Mouse (Mus musculus) hindbrain, postnatal 0 days (tissue): Measurements from ENCODE around the gene Mta2. TPM values are rescaled to one million over a fixed set of nuclear protein-coding genes. Genes with fewer than 3 reads are reported as not detected.

Experiments
- ATAC-seq: fragments of 200-750 bp; cut with Nextera tagmentation; 2 replicates; pipeline ENCODE4 v1.8.0; 2017; ENCODE audit warnings: mild to moderate bottlenecking, moderate TSS enrichment, moderate library complexity
- DNase-seq: peaks from one replicate; pipeline ENCODE4 v3.0.0-alpha.2; 2015; ENCODE audit warnings: low spot score
- H3K27ac ChIP-seq: fragments of 300-500 bp; sonication (generic); 2 replicates; pipeline ENCODE4 v1.5.1; 2014; ENCODE audit warnings: mild to moderate bottlenecking
- H3K27me3 ChIP-seq: fragments of 300-500 bp; sonication (generic); 2 replicates; pipeline ENCODE4 v1.6.1; 2014; ENCODE audit warnings: low read length, mixed read lengths; ENCODE audit not compliant: insufficient read depth
- H3K36me3 ChIP-seq: fragments of 300-500 bp; sonication (generic); 2 replicates; pipeline ENCODE4 v1.6.1; 2014; ENCODE audit warnings: low read length, mixed read lengths; ENCODE audit not compliant: insufficient read depth
- H3K4me1 ChIP-seq: fragments of 300-500 bp; sonication (generic); 2 replicates; pipeline ENCODE4 v1.6.1; 2014; ENCODE audit warnings: antibody characterized with exemption, low read length, mixed read lengths; ENCODE audit not compliant: insufficient read depth
- H3K4me2 ChIP-seq: fragments of 300-500 bp; sonication (generic); 2 replicates; pipeline ENCODE4 v1.6.1; 2014; ENCODE audit warnings: low read depth, mild to moderate bottlenecking, low read length, moderate library complexity, mixed read lengths
- H3K4me3 ChIP-seq: fragments of 300-500 bp; sonication (generic); 2 replicates; pipeline ENCODE4 v1.5.1; 2014; ENCODE audit warnings: low read length
- H3K9ac ChIP-seq: fragments of 300-500 bp; sonication (generic); replicated peaks from 2 replicates; pipeline ENCODE4 v1.6.1; 2014; ENCODE audit warnings: mild to moderate bottlenecking, low read length, moderate library complexity, mixed read lengths
- H3K9me3 ChIP-seq: fragments of 300-500 bp; sonication (generic); 2 replicates; pipeline ENCODE4 v1.6.1; 2016; ENCODE audit warnings: low read length, mixed read lengths
- CTCF ChIP-seq: IDR thresholded peaks from 2 replicates; pipeline ENCODE4 v1.5.1; 2016; ENCODE audit warnings: antibody characterized with exemption, control low read depth, low read depth
- WGBS: fragments of 180-500 bp; shearing (Covaris S2); extraction: QIAGEN DNeasy Blood & Tissue Kit; methylation state at CpG from one replicate; pipeline ENCODE4 v1.1.7; 2014; 5-methylcytosine and 5-hydroxymethylcytosine counted together
- polyA plus RNA-seq: library from polyadenylated mRNA; unstranded; fragments of >200 nt; fragmentation: Nextera tagmentation; extraction: Ambion mirVana; gene quantifications from 2 replicates; pipeline ENCODE4 v1.2.1, GENCODE M21; 2015
- total RNA-seq: library from RNA; depleted of rRNA; stranded (reverse); fragments of >200 nt; gene quantifications from 2 replicates; pipeline ENCODE4 v1.2.3, GENCODE M21; 2014

Gene Mta2
- total and polyA plus RNA-seq, 2 experiments from 2014 or later = 71.4 to 75.2 TPM

DNA sequence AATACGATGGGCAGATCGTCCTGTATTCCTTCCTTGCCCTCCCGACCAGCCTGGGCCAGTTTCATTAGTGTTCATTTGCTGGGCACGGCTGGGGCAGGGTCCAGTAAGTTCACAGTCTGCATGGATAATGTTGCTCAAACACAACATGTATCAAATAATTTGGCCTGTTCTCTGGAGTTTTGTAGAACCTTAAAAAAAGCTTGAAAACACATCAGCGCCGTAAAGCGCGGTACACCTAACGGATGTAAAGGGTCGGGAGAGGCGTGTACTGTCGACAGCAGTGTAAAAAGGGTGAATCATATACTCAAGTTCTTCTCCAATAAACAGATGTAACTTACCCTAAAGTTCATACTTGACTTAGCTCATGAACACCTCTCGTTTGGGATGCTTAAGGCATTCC, 43.1 kb upstream of the Mta2 start:
- WGBS = 17% methylated on average over 13 of the region's 13 CpGs
- no peak for TF ChIP-seq CTCF
- H3K4me1 ChIP-seq = peaks cover 9% of the 10 kb centered on the region
- peak overlapping the region; percentile 94 for H3K9ac ChIP-seq
- peak overlapping the region; percentile 86 for H3K27ac ChIP-seq
- H3K9me3 ChIP-seq = no peaks in the 10 kb centered on the region
- H3K4me3 ChIP-seq = peak overlapping the region; percentile 91
- H3K4me2 ChIP-seq = peak overlapping the region; percentile 72
- H3K27me3 ChIP-seq = no peaks in the 10 kb centered on the region
- DNase-seq = no peak
- H3K36me3 ChIP-seq = peaks cover 18% of the 10 kb centered on the region; the same call in 1 of the 2 replicates
- ATAC-seq = no peak

DNA sequence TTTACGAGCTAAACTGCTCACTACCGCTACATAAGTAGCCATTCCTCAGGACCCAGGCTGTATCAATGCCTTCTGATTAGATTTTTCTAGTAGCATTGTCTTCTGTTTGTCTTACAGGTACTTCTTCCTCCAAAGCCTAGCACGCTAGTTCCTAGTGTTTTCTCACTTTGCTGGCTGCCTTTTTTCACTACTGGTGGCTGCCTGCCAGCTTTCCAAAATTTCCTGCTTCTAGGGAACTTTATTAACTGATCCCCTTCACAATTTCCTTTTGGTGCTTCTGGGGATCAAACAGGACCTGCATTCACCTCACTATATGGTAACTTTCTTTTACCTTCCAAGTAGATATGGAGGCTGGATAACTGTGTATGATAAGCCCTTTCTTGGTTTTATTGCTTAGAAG, 42.6 kb upstream of the Mta2 start:
- peak overlapping the region; percentile 72 for H3K4me2 ChIP-seq
- DNase-seq (no peak), ATAC-seq (no peak)
- H3K27me3 ChIP-seq = no peaks in the 10 kb centered on the region
- no peaks in the 10 kb centered on the region for H3K9me3 ChIP-seq
- peaks cover 21% of the 10 kb centered on the region; the same call in 1 of the 2 replicates for H3K36me3 ChIP-seq
- H3K4me3 ChIP-seq = peak overlapping the region; percentile 91
- H3K27ac ChIP-seq = no peak overlapping the region
- H3K9ac ChIP-seq = peak overlapping the region; percentile 94; the same call in 1 of the 2 replicates
- TF ChIP-seq CTCF = no peak
- H3K4me1 ChIP-seq = peaks cover 9% of the 10 kb centered on the region
- 65% methylated on average over 3 of the region's 3 CpGs for WGBS

DNA sequence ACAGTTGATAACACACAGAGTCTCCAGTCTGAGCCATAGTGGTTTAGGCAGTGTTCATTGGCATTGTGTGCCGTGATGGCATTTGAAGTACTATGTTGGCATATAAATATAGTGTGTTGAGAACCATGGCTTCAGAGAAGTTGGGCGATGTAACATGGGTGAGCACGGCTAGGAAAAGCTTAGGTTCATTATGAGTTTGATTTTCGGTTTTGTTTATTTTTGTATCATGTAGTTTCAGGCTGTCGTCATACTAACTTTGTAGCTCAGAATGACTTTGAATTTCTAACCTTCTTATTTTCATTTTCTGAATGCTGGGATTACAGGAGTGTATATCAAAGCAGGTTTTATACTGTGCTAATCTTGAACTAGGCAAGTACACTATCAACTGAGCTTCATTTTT, 38.3 kb upstream of the Mta2 start:
- Histone ChIP-seq H3K27ac (no peak overlapping the region), H3K4me1 (peaks cover 6% of the 10 kb centered on the region), H3K27me3 (no peaks in the 10 kb centered on the region), H3K9me3 (no peaks in the 10 kb centered on the region), H3K9ac (no peak overlapping the region), H3K4me2 (no peak overlapping the region), H3K36me3 (peaks cover 52% of the 10 kb centered on the region), H3K4me3 (no peak overlapping the region)
- no peak for ATAC-seq
- WGBS = 93% methylated on average over 5 of the region's 5 CpGs
- TF ChIP-seq CTCF = no peak
- no peak for DNase-seq

DNA sequence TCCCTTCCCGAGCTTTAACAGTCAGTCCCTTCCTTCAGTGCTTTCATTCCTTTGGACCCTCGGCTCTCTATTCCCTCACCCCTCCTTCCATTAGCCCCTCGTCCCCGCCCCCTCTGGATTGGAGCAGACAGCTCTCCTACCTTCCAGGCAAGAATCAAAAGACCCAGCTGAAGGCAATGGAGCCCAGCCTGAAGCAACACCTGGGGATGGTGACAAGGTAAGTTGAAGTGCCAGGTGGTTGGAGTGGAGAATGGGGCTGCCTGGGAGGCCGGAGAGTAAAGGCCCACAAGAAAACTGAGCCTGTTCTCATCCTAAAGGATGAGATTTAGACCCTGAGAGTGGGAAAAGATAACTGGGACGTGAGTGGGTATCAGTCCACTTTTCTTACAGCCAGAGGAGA, 33.1 kb upstream of the Mta2 start:
- no peak for DNase-seq
- no peaks in the 10 kb centered on the region for H3K27me3 ChIP-seq

DNA sequence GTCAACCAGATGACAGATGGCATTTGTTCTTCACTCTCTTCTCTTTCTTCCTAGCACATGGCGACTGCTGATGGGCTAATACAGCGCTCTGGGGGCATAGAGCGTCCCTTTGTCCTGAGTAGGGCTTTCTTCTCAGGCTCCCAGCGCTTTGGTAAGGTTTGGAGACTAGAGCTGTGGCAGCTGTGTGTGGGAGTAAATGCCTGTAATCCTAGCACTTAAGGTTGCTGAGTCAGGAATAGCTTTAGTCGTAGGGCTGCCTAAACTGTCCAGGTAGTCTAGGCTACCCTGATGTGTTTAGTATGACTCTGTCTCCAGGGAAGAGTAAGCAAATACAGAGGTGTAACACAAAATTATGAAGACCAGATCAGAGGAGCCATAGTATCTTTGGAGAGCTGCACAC, 29.9 kb upstream of the Mta2 start:
- H3K9ac ChIP-seq = no peak overlapping the region
- H3K4me1 ChIP-seq = no peaks in the 10 kb centered on the region
- TF ChIP-seq CTCF = no peak
- no peak overlapping the region for H3K4me3 ChIP-seq
- no peaks in the 10 kb centered on the region for H3K27me3 ChIP-seq
- H3K9me3 ChIP-seq = no peaks in the 10 kb centered on the region
- ATAC-seq (no peak), DNase-seq (no peak)
- H3K27ac ChIP-seq = no peak overlapping the region
- WGBS = 92% methylated on average over 5 of the region's 5 CpGs
- no peak overlapping the region for H3K4me2 ChIP-seq
- peaks cover 98% of the 10 kb centered on the region for H3K36me3 ChIP-seq

More for the DNA sequence above, 33.1 kb upstream of the Mta2 start:
- Histone ChIP-seq H3K4me2 (no peak overlapping the region), H3K9me3 (no peaks in the 10 kb centered on the region), H3K4me1 (no peaks in the 10 kb centered on the region), H3K9ac (no peak overlapping the region), H3K4me3 (no peak overlapping the region), H3K27ac (no peak overlapping the region), H3K36me3 (peaks cover 92% of the 10 kb centered on the region)
- ATAC-seq = no peak
- WGBS = 91% methylated on average over 6 of the region's 6 CpGs
- no peak for TF ChIP-seq CTCF

DNA sequence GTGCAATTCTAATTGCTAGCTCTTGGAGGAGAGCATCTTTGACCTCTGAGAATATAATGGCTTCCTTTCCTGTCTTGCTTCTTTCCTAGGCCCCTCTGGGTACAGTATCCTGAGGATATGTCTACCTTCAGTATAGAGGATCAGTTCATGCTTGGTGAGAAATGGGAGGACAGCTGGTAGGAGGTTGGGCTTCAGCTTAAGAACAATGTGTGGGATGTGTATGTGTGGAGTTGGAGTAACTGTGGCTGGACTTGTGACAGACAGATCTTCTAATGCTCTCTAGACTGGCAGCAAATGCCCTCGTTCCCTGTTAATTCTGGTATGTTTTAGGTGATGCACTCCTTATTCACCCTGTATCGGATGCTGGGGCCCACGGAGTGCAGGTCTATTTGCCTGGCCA, 27.5 kb upstream of the Mta2 start:
- H3K4me3 ChIP-seq = no peak overlapping the region
- no peak overlapping the region for H3K4me2 ChIP-seq
- no peaks in the 10 kb centered on the region for H3K4me1 ChIP-seq
- ATAC-seq = no peak
- H3K9ac ChIP-seq = no peak overlapping the region
- TF ChIP-seq CTCF = no peak
- H3K36me3 ChIP-seq = peaks cover 79% of the 10 kb centered on the region
- 94% methylated on average over 3 of the region's 3 CpGs for WGBS
- no peak for DNase-seq
- no peaks in the 10 kb centered on the region for H3K9me3 ChIP-seq
- H3K27ac ChIP-seq = no peak overlapping the region
- no peaks in the 10 kb centered on the region for H3K27me3 ChIP-seq

DNA sequence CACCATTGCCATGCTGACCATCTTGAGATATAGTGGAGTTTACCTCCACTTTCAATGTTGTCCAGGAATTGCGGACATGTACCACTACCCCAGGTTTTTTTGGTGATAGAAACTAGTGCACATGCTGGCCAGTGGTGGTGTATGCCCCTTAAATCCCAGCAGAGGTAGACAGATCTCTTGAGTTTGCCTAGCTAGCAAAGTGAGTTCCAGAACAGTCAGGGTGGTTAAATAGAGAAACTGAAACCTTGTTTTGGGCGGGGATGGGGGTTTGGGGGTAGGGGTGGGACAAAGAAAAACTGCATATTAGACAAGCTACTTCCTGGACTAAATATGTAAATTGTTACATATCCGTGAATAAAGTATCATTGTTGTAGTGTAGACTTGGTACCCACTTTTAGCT, 22.7 kb upstream of the Mta2 start:
- H3K27ac ChIP-seq = no peak overlapping the region
- H3K9ac ChIP-seq = no peak overlapping the region
- 91% methylated on average over 3 of the region's 3 CpGs for whole genome bisulfite sequencing
- H3K9me3 ChIP-seq = no peaks in the 10 kb centered on the region
- TF ChIP-seq CTCF = no peak
- H3K36me3 ChIP-seq = peaks cover 31% of the 10 kb centered on the region
- H3K4me1 ChIP-seq = peaks cover 9% of the 10 kb centered on the region
- DNase-seq (no peak), ATAC-seq (no peak)
- no peak overlapping the region for H3K4me2 ChIP-seq
- H3K27me3 ChIP-seq = no peaks in the 10 kb centered on the region
- H3K4me3 ChIP-seq = no peak overlapping the region
